Mouse (Mus musculus) left cerebral cortex, adult 2 months (tissue): ENCODE measurements around the gene 1700015F17Rik. TPM values are rescaled to one million over a fixed set of nuclear protein-coding genes. Genes with fewer than 3 reads are reported as not detected.

Experiments used
- DNase-seq, 2 experiments: peaks; one replicate each; pipeline ENCODE4 v3.0.0; 2021 to 2022; ENCODE audit warnings: low spot score in 2 of 2, mixed read lengths in 1 of 2; ENCODE audit errors: extremely low spot score in 1 of 2
- H3K27ac ChIP-seq: fragments of 200-600 bp; 2 replicates; pipeline ENCODE4 v1.8.1; 2022
- H3K4me3 ChIP-seq: fragments of 200-600 bp; 2 replicates; pipeline ENCODE4 v1.8.1; 2022
- CTCF ChIP-seq: fragments of 200-600 bp; IDR thresholded peaks from 2 replicates; pipeline ENCODE4 v1.8.1; 2022; ENCODE audit warnings: antibody characterized with exemption, mild to moderate bottlenecking, moderate library complexity
- intact Hi-C: fragments of 180-260 bp; cut with DNase I; formaldehyde crosslinking; loops from one replicate; pipeline ENCODE4 v1.15.1; 2025
- total RNA-seq, 2 experiments: library from RNA; stranded (reverse); gene quantifications; 2 replicates each; pipeline ENCODE4 v1.2.3; 2021

The 1700015F17Rik gene
- total RNA-seq, 2 experiments from 2014 or later = 0.70 TPM; not detected in 1

DNA sequence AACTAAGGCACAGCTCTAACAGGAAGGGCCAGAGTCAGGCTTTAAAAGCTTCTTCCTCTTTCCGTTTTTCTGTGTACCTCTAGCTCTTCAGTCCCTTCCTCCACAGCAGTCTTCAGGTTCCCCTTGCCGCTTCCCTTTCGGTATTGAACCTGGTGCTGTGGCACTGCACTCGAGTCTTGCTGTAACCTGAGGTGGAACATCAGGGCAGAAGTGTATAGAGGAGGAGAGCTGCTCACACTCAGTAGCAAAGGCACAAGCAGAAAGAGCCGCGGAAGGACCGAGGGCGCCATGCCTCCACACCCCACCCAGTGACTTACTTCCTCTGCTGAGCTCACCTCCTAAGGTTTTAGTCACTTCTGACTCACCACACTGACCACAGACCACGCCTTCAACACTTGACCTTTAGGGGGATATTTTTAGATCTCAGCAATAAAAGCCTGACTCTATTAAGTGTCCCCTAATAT, 58.9 kb downstream of the 1700015F17Rik start, which contains the start of gene Cdk14:
Gene Cdk14 (minus strand): TSS at position 321 of the 464 bp plus-strand sequence.
- H3K27ac ChIP-seq = no peak within 1 kb of the TSS
- H3K4me3 ChIP-seq = no peak within 1 kb of the TSS
- no peak for DNase-seq

DNA sequence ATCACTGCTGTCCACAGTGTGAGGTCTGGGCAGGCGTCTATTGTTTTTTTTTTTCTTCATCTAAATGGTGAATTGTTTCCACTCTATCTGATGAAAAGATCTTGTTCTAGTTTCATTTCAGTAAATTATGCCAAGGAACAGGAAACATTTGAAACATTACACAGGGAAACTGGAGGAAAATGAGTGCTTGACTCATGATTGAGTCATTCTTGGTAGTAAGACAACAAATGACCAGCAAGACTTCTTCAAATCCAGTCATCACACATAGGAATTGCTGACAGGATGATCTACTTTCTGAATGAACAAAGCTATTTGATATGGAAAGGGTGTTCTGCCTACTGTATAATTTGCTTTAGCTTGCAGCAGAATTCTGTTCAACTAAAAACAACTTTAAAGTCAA, 59.7 kb downstream of the 1700015F17Rik start:
- no peak for TF ChIP-seq CTCF
- no peak for DNase-seq
- intact Hi-C loops = no loop called here
- Histone ChIP-seq H3K4me3 (no peak overlapping the region), H3K27ac (no peak overlapping the region)

More for the DNA sequence above, 58.9 kb downstream of the 1700015F17Rik start, which contains the start of gene Cdk14:
- no peak for TF ChIP-seq CTCF
- intact Hi-C loops = no loop called here

- Histone ChIP-seq H3K27ac (no peak overlapping the region), H3K4me3 (no peak overlapping the region)
- no peak for DNase-seq
- no peak for TF ChIP-seq CTCF
- intact Hi-C loops = no loop called here
Measured at GRCm38 (mm10) chr5:5414835-5415234, 64.1 kb downstream of the 1700015F17Rik start.

GRCm38 (mm10) chr5:5411886-5412285, 67.1 kb downstream of the 1700015F17Rik start:
- Histone ChIP-seq H3K27ac (no peak overlapping the region), H3K4me3 (no peak overlapping the region)
- intact Hi-C loops = loop anchor here (2.0 kb wide), 1 partner anchor 15 kb away; no protein-coding TSS in a partner anchor
- no peak for DNase-seq
- no peak for TF ChIP-seq CTCF

GRCm38 (mm10) chr5:5401986-5402385, 77.0 kb downstream of the 1700015F17Rik start:
- H3K4me3 ChIP-seq = no peak overlapping the region
- intact Hi-C loops = loop anchor here (2.0 kb wide), 1 partner anchor 15 kb away; no protein-coding TSS in a partner anchor
- no peak for DNase-seq
- TF ChIP-seq CTCF = no peak
- H3K27ac ChIP-seq = no peak overlapping the region

GRCm38 (mm10) chr5:5392786-5393185, 86.2 kb downstream of the 1700015F17Rik start:
- intact Hi-C loops = no loop called here
- no peak for TF ChIP-seq CTCF
- no peak overlapping the region for H3K4me3 ChIP-seq
- no peak overlapping the region for H3K27ac ChIP-seq
- DNase-seq = no peak

Other genes starting within 250 kb of the 1700015F17Rik start
- 100 to 1,000 TPM; 199 to 207 TPM for gene Cdk14, start 58.8 kb downstream of the 1700015F17Rik start, total RNA-seq
- gene Cldn12, start 35.8 kb upstream of the 1700015F17Rik start, total RNA-seq = 10 to 100 TPM; 40.5 to 45.1 TPM
- gene Gtpbp10, start 80.4 kb upstream of the 1700015F17Rik start, total RNA-seq = 10 to 100 TPM; 10.8 to 12.0 TPM
- gene Gm8773, start 94.7 kb upstream of the 1700015F17Rik start, total RNA-seq = not detected
- gene Cfap69, start 185.1 kb upstream of the 1700015F17Rik start, total RNA-seq = 10 to 100 TPM; 21.5 to 28.2 TPM
- 1 to 10 TPM; 8.1 to 9.5 TPM for gene Steap2, start 215.4 kb upstream of the 1700015F17Rik start, total RNA-seq